Mouse (Mus musculus): Measurements from ENCODE around the gene Dydc2. TPM values are rescaled to one million over a fixed set of nuclear protein-coding genes. Genes with fewer than 3 reads are reported as not detected.

Dydc2 gene
- polyA plus RNA-seq, 1 experiment, result not detected

GRCm38 (mm10) chr14:41100712-41101111 lies 31.7 kb upstream of the Dydc2 start:
- no peak overlapping the region for H3K4me3 ChIP-seq (ENCODE audit: extremely low read depth, insufficient read depth, insufficient read length)
- no peaks in the 10 kb centered on the region for H3K4me1 ChIP-seq (ENCODE audit: control insufficient read depth, insufficient read depth, insufficient read length)
- DNase-seq (ENCODE audit: low read depth in 1 of 2, low spot score in 2 of 2), result no peak
- TF ChIP-seq POLR2A (IDR thresholded peaks at IDR 0.05; ENCODE audit: low read depth, low read length) (no peak), CTCF (IDR thresholded peaks at IDR 0.05; ENCODE audit: extremely low read depth, insufficient read depth, insufficient read length, insufficient replicate concordance) (no peak)
- no peaks in the 10 kb centered on the region for H3K36me3 ChIP-seq (ENCODE audit: control insufficient read depth, insufficient read depth, low read length)
- no peaks in the 10 kb centered on the region for H3K27me3 ChIP-seq (ENCODE audit: control insufficient read depth, insufficient read depth, low read length)
- WGBS, result 84% methylated on average over 3 of the region's 3 CpGs
- H3K27ac ChIP-seq (ENCODE audit: insufficient read depth, low read length), result no peak overlapping the region

- Histone ChIP-seq H3K4me3 (ENCODE audit: extremely low read depth, insufficient read depth, insufficient read length) (no peak overlapping the region), H3K27ac (ENCODE audit: insufficient read depth, low read length) (no peak overlapping the region), H3K4me1 (ENCODE audit: control insufficient read depth, insufficient read depth, insufficient read length) (no peaks in the 10 kb centered on the region), H3K36me3 (ENCODE audit: control insufficient read depth, insufficient read depth, low read length) (no peaks in the 10 kb centered on the region), H3K27me3 (ENCODE audit: control insufficient read depth, insufficient read depth, low read length) (no peaks in the 10 kb centered on the region)
- TF ChIP-seq POLR2A (IDR thresholded peaks at IDR 0.05; ENCODE audit: low read depth, low read length) (no peak), CTCF (IDR thresholded peaks at IDR 0.05; ENCODE audit: extremely low read depth, insufficient read depth, insufficient read length, insufficient replicate concordance) (no peak)
- DNase-seq (ENCODE audit: low read depth in 1 of 2, low spot score in 2 of 2), result no peak
- WGBS, result 93% methylated on average over 1 of the region's 1 CpGs
These were observed 29.7 kb upstream of the Dydc2 start for GRCm38 (mm10) chr14:41098726-41099125.

GRCm38 (mm10) chr14:41096296-41096860 lies 27.4 kb upstream of the Dydc2 start:
- H3K27me3 ChIP-seq (ENCODE audit: control insufficient read depth, insufficient read depth, low read length), result no peaks in the 10 kb centered on the region
- H3K36me3 ChIP-seq (ENCODE audit: control insufficient read depth, insufficient read depth, low read length), result no peaks in the 10 kb centered on the region
- no peaks in the 10 kb centered on the region for H3K4me1 ChIP-seq (ENCODE audit: control insufficient read depth, insufficient read depth, insufficient read length)
- DNase-seq (ENCODE audit: low read depth in 1 of 2, low spot score in 2 of 2), result no peak
- no peak overlapping the region for H3K27ac ChIP-seq (ENCODE audit: insufficient read depth, low read length)
- 87% methylated on average over 3 of the region's 3 CpGs for WGBS
- TF ChIP-seq POLR2A (IDR thresholded peaks at IDR 0.05; ENCODE audit: low read depth, low read length) (no peak), CTCF (IDR thresholded peaks at IDR 0.05; ENCODE audit: extremely low read depth, insufficient read depth, insufficient read length, insufficient replicate concordance) (no peak)
- H3K4me3 ChIP-seq (ENCODE audit: extremely low read depth, insufficient read depth, insufficient read length), result no peak overlapping the region

- no peak overlapping the region for H3K27ac ChIP-seq (ENCODE audit: insufficient read depth, low read length)
- no peaks in the 10 kb centered on the region for H3K27me3 ChIP-seq (ENCODE audit: control insufficient read depth, insufficient read depth, low read length)
- WGBS, result 46% methylated on average over 1 of the region's 1 CpGs
- no peak overlapping the region for H3K4me3 ChIP-seq (ENCODE audit: extremely low read depth, insufficient read depth, insufficient read length)
- H3K36me3 ChIP-seq (ENCODE audit: control insufficient read depth, insufficient read depth, low read length), result no peaks in the 10 kb centered on the region
- H3K4me1 ChIP-seq (ENCODE audit: control insufficient read depth, insufficient read depth, insufficient read length), result no peaks in the 10 kb centered on the region
- TF ChIP-seq POLR2A (IDR thresholded peaks at IDR 0.05; ENCODE audit: low read depth, low read length) (no peak), CTCF (IDR thresholded peaks at IDR 0.05; ENCODE audit: extremely low read depth, insufficient read depth, insufficient read length, insufficient replicate concordance) (no peak)
- DNase-seq (ENCODE audit: low read depth in 1 of 2, low spot score in 2 of 2), result no peak
These were observed 25.1 kb upstream of the Dydc2 start for GRCm38 (mm10) chr14:41094114-41094513.

- Histone ChIP-seq H3K4me3 (ENCODE audit: extremely low read depth, insufficient read depth, insufficient read length) (no peak overlapping the region), H3K27ac (ENCODE audit: insufficient read depth, low read length) (no peak overlapping the region), H3K27me3 (ENCODE audit: control insufficient read depth, insufficient read depth, low read length) (no peaks in the 10 kb centered on the region), H3K36me3 (ENCODE audit: control insufficient read depth, insufficient read depth, low read length) (no peaks in the 10 kb centered on the region), H3K4me1 (ENCODE audit: control insufficient read depth, insufficient read depth, insufficient read length) (no peaks in the 10 kb centered on the region)
- TF ChIP-seq CTCF (IDR thresholded peaks at IDR 0.05; ENCODE audit: extremely low read depth, insufficient read depth, insufficient read length, insufficient replicate concordance), result no peak
- TF ChIP-seq POLR2A (IDR thresholded peaks at IDR 0.05; ENCODE audit: low read depth, low read length), result no peak
- 56% methylated on average over 8 of the region's 8 CpGs for WGBS
- DNase-seq (ENCODE audit: low read depth in 1 of 2, low spot score in 2 of 2), result peak in 1 of 2 experiments; percentile 4
These were observed 21.8 kb upstream of the Dydc2 start for GRCm38 (mm10) chr14:41090777-41091176.

- WGBS, result 84% methylated on average over 1 of the region's 1 CpGs
- DNase-seq (ENCODE audit: low read depth in 1 of 2, low spot score in 2 of 2), result peak in 1 of 2 experiments; percentile 8
These were observed 18.5 kb upstream of the Dydc2 start for GRCm38 (mm10) chr14:41087509-41087908.

DNA sequence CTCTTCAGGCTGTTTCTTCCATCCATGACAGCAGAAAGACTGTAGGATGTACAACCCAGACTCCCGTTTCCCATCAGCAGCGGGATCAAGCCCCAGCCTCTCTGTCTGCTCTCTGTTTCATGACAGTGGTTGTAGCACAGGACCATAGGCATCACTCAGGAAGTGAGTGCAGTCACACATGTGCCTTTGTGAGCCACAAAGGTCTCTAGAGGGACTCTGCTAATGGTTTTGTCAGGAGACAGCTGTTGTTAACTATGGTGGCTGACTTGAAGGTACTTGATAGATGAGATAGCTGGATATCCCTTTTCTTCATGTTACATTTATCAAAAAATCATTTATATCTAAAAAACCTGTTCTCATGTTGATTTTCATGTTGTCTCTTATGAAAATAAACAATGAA lies 13.4 kb upstream of the Dydc2 start:
- 44% methylated on average over 2 of the region's 2 CpGs for WGBS
- H3K4me3 ChIP-seq (ENCODE audit: extremely low read depth, insufficient read depth, insufficient read length), result no peak overlapping the region
- no peaks in the 10 kb centered on the region for H3K27me3 ChIP-seq (ENCODE audit: control insufficient read depth, insufficient read depth, low read length)
- no peak overlapping the region for H3K27ac ChIP-seq (ENCODE audit: insufficient read depth, low read length)
- DNase-seq (ENCODE audit: low read depth in 1 of 2, low spot score in 2 of 2), result no peak
- TF ChIP-seq CTCF (IDR thresholded peaks at IDR 0.05; ENCODE audit: extremely low read depth, insufficient read depth, insufficient read length, insufficient replicate concordance) (no peak), POLR2A (IDR thresholded peaks at IDR 0.05; ENCODE audit: low read depth, low read length) (no peak)
- no peaks in the 10 kb centered on the region for H3K36me3 ChIP-seq (ENCODE audit: control insufficient read depth, insufficient read depth, low read length)
- H3K4me1 ChIP-seq (ENCODE audit: control insufficient read depth, insufficient read depth, insufficient read length), result no peaks in the 10 kb centered on the region

More at GRCm38 (mm10) chr14:41087509-41087908, 18.5 kb upstream of the Dydc2 start:
- Histone ChIP-seq H3K36me3 (ENCODE audit: control insufficient read depth, insufficient read depth, low read length) (no peaks in the 10 kb centered on the region), H3K4me1 (ENCODE audit: control insufficient read depth, insufficient read depth, insufficient read length) (no peaks in the 10 kb centered on the region), H3K4me3 (ENCODE audit: extremely low read depth, insufficient read depth, insufficient read length) (no peak overlapping the region), H3K27ac (ENCODE audit: insufficient read depth, low read length) (no peak overlapping the region), H3K27me3 (ENCODE audit: control insufficient read depth, insufficient read depth, low read length) (no peaks in the 10 kb centered on the region)
- TF ChIP-seq POLR2A (IDR thresholded peaks at IDR 0.05; ENCODE audit: low read depth, low read length) (no peak), CTCF (IDR thresholded peaks at IDR 0.05; ENCODE audit: extremely low read depth, insufficient read depth, insufficient read length, insufficient replicate concordance) (no peak)
